Mouse (Mus musculus) heart, adult 18-20 months (tissue): Measurements from ENCODE around the gene Bcl2l13. TPM values are rescaled to one million over a fixed set of nuclear protein-coding genes. Genes with fewer than 3 reads are reported as not detected.
"Not testable (repeated sequence)": the region's sequence is repeated elsewhere in the genome, so short reads cannot be mapped to it uniquely, and the experiment has no call there.

Experiments used
- DNase-seq, 2 experiments: peaks; one replicate each; pipeline ENCODE4 v3.0.0; 2021 to 2022; ENCODE audit warnings: mixed read lengths in 1 of 2
- total RNA-seq, 2 experiments: library from RNA; stranded (reverse); gene quantifications; 2 replicates each; pipeline ENCODE4 v1.2.3; 2021

The Bcl2l13 gene
- total RNA-seq, 2 experiments from 2014 or later, result 78.0 to 86.7 TPM

DNA sequence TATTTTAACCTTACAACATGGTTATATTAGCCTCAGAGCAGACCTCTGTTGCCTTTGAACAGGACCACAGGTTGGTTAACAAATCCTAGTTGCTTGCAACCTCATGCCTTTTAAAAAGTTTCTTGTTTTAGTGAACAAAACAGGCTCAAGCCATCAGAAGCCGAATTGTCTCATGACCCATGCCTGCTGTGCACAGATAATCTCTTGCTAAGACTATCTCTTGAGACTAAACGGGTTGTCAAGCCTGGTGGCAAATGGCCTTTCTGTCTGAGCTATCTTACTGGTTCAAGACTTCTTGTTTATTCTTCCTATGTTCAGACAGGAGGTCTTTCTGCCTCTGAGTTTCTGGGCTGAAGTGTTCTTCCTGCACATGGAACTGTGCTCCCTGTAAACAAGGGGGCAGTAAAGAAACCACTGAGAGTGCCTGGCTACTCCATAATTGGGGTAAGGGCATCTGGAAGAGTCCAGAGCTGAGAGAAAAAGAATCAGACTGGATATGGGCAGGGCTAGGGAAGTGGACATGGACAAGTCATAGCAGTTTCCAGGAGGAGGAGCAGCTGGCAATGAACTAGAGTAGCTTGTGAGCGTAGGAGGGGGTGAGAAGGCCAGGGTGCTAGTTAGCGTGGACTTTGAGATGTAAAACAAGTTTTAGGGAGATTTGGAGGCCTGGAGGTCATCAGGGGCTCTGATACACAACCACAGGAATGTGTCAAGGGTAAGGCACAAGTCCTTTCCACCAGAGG lies 5.0 kb upstream of the Bcl2l13 start:
- DNase-seq, result no peak

DNA sequence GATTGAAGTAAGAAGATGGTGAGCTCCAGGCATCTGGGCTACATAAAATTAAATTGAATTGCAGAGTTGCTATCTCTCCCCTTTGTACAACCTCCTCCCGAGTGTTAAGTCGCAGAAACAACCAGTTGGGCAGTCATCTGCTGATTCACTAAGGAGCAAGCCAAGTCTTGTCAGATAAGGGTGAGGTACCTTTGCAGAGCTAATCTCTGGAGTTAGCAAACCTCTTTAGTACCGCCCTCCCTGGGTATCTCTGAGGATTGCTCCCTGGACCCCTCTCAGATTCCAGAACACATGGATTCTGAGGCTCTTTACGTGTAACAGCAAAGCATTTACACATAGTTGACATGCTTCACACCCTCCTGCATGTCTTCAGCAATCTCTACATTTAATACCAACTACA lies 3.9 kb upstream of the Bcl2l13 start:
- no peak for DNase-seq

DNA sequence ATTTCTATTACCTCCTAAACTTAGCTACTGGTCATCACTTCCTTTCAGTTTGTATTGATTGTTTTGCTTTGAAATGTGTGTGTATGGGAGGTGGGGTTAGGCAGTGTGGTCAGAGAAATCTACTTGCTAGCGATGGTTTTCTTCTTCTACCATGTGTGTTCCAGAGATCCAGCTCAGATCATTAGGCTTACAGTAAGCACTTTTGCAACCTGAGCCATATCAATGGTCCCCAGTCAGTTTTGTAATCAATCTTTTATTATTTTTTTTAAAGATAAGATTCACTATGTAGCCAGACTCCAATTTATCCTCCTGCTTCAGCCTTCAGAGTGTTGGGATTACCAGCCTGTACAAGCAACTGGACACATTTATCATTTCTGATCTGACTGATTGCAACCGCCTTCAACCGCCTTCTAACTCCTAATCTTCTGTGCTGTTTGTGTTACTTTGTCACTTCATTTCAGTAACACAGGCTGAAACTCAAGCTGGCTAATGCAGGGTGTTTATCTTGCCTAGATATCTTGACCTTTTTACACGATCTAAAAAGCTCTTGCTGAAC lies 1.2 kb upstream of the Bcl2l13 start:
- no peak for DNase-seq

DNA sequence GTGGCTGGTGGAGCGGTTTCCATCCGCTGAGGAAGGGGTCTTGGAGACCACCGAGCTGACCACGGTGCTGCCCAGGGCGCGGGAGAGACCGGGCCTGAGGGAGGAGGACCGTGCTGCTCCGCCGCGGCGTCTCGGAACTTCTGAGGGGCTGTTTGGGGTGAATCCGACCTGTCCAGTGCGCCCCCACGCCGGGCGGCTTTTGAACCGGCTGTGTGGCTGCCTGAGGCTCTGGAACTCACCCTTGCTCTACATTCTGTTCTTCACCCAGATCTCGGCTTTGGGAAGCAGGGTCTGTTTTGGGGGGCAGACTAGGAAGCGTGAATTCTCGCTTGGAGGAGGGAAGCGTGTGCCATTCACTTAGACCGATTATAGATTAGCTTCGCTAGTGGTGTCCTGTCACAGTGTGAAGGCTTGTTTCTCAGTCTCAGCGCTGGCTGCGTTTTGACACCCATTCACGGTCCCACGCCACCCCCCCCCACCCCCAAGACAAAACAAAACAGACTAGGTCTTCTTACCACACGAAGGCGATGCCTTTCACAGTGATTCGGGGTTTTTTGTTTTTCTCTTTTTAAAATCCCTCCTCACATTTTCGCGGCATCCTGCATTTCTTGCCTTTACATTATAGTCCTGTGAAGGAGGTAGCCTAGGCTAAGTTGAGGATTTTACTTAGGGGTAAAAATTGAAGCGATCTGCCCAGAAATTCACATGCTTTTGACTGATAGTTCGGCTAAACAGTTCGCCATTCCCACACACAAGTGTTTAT lies 558 bp downstream of the Bcl2l13 start:
- no peak for DNase-seq

DNA sequence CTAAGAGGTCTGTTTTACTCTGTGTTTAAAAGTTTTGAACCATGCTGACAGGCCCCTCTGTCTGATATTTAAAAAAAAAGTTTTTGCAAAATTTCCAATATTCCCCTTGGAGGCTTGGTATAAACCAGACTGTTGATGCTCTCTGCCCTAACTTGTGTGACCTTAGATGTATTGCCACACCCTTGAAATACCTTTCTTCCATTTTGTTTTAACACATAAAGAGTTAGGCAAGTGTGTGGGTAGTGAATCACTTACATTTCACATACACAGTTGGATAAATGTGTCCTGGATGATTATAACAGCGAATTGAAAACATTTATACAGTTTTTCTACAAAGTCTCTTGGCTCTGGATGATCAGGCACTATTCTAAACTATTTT lies 1.1 kb downstream of the Bcl2l13 start:
- DNase-seq, result no peak

DNA sequence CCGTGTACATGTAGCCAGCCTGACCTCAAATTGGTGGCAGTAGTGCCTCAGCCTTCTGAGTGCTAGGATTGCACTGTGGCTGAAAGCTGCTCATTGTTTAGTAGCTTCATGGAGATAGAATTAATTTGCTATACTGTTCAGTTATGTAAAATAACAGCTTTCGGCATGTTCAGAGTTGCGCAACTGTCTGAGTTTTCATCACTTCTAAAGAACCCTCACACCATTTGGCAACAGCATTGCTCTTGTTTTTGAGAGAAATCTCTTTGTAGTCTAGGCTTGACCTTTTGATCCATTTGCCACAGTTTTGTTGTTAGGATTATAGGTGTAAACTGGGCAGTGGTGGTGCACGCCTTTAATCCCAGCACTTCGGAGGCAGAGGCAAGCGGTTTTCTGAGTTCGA lies 4.2 kb downstream of the Bcl2l13 start:
- DNase-seq, result no peak

DNA sequence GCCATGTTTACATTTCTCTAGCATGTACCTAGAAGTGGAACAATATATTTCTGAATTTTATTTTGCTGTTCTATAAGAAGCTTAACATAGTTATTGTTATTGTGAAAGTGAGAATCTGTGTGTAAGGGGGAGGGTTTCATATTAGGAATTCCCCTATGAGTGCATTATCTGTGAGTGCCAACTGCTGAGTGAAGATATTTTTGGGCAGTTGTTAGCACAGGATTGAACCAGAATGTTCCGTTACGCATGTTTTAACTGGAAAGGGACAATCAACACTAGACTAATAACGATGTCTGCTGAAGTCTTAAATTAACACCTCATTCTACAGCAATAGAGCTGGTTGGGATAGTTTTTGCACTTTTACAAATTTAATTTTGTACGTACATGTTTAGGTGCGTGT lies 5.7 kb downstream of the Bcl2l13 start:
- DNase-seq, result peak in 1 of 2 experiments; percentile 26

DNA sequence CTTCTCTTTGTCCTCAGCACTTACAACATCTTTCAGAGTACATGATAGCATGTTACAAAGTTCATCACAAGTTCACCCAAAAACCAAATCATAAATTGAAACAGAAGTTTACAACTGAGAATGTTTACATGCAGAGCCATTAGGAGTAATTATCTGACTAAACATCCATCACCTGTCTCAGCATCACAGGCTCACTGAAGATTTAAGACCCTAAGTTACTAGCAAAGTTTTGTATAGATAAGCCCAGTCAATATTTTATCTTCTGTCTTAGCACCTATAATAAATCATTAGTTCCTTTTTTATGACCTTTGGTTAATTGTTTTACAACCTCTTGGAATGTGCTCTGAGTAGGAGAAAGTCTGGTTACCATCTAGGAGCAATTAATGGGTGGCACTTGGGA lies 14.7 kb downstream of the Bcl2l13 start:
- not testable (repeated sequence) for DNase-seq

DNA sequence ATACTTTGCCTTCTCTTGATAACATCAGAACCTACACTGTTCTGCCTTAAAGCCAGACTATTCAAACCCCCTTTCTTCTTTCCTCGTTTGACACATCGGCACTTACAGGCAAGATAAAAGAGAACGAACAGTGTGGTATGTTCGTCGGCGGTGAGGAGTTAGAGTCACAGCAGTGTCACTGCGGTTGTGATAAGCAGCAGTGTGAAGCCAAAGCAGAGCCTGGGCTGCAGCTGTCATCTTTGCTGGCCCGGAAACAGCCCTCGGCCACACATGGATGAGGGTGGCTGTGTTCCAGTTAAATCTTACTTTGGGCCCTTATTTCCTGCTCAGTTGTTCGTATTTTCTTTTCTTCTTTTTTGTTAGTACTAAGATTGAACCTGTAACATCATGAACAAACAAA lies 18.4 kb downstream of the Bcl2l13 start:
- peak; percentile 49 to 54 for DNase-seq

DNA sequence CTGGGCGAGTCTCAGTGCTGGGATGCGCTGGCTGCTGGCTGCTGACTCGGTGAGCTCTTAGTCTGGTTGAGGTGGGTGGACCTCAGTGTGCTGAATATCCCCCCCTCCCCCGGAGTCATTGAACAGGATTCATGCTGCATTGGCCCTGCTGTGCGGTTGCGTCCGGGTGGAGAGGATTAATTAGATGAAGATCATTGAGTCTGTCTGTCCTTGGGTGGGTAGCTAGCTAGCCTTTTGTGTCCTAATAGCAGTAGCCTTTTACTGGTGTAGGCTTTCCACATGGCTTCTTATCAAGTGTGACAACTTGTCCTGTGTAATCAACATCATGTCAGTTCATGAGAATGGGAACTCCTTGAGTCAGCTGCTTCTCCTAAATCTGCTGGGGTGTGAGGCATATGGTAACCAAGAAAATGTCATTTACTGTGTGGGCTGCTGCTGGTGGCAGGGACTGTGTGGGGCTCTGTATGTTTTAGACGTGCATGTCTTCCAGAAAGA lies 22.3 kb downstream of the Bcl2l13 start:
- DNase-seq, result no peak

DNA sequence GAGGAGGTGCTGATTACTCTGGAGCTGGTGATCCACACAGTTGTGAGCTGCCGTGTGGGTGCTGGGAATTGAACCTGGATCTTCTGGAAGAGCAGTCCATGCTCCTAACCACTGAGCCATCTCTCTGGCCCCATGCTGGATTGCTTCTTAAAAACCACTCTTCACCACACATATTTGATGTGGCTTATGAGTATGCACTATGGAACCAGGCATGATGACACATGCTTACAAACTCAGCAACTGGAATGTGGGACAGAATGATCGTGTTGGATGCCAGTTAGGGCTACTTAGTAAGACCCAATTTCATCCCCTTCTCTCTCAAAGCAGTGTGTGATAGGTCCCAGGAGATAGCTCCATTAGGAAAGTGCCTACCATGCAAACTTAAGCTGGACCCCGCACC lies 24.1 kb downstream of the Bcl2l13 start:
- DNase-seq, result no peak

DNA sequence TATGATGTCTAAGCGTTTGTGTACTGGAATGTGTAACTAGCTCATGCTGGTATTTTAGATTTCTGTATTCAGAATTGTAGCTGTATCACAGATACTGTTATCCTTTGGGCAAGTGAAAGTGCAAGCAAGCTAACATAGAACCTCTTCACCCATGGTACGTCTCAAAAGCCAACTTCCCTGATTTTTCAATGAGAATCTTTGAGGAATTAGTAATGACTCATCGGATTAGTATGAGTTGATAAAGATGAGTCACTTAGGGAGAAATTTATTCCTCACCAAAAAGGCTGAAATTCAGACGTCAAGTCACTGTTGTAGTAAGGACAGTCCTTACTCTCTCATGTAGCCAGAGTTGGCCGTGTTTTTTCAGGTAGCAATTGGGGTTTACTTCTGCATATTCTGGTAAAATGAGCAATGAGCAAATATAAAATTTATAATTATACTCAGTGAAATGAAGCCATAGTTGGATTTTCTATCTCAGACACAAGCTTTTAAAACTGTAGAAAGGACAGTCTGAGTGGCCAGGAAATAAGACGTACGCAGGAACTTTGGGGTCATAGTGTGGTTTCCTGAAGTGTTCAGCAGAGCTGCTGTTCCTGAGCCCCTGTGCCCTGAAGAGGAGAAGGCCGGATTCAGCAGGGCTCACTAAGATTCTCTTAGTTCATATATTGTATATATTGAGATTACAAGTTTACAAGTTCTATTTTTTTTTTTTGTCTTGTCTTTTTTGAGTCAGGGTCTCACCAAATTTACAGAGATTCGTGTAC lies 30.2 kb downstream of the Bcl2l13 start:
- peak in 1 of 2 experiments; percentile 10 for DNase-seq

DNA sequence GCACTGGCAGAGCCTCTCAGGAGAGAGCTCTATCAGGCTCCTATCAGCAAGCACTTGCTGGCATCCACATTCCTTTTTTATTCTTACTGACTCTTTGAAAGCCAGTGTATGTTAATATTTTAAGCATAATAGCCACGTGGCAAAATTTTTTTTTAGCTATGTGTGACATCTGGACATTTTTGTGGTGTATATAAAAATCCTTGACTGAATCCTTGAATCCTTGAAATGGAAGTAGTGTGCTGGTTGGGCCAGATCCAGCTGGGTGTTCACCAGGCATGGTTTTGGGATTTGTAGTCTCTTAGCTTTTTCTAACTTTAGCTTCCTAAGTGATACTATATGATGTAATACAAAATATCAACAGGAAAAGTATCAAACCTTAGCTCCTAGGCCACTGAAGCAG lies 32.8 kb downstream of the Bcl2l13 start:
- no peak for DNase-seq

DNA sequence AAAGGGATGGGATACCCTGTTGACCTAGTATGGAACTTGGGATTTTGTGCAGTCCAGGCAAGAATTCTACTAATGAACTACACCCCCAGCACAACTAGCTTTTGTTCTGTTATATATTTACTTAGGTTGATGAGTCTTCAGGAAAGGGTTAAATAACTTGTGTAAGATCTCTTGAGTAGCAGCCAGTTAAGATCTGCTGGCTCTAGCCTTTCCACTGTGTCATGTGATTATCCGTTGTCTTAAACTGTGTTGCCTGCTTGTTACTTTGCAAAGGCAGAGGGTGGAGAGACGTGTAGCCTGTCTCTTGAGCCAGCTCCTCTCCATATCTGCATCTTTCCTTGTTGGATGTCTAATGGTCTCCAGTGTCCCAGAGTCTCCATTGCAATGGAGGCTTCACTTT lies 35.3 kb downstream of the Bcl2l13 start:
- no peak for DNase-seq

DNA sequence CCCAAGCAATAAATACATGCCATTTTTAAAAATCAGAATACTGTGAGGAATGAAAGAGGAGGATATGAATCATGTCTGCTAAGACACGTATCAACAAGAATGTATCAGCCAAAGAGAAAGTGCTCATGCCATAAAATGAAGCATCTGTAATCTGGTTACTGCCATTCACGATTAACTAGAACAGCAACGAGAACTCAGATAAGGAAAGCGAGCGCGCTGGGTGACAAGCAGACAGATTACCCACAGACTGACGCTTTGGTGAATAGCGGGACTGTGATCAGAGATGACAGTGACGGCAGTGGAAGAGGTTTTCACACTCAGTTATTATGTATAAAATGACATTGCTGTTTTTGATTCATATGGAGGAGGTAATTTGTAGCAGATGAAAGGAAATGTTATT lies 37.9 kb downstream of the Bcl2l13 start:
- DNase-seq, result no peak

DNA sequence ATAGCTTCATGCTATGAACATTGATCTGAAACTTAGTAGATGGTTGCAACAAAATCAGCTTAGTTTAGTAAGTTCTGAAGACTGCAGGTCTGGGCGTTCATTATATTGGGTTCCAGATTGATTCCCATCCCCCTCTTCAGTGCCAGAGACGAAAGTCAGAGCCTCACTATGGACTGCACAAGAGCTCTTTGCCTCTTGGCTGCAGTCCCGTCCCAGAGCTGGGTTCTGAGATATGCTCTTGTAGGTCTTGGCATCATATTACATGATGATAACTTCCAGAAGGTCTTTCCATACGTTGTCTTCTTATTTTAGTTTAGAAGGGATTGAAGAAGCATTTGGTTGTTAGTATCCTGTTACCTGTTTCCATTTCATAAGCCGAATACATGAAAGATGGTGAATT lies 43.0 kb downstream of the Bcl2l13 start:
- peak; percentile 29 to 56 for DNase-seq

DNA sequence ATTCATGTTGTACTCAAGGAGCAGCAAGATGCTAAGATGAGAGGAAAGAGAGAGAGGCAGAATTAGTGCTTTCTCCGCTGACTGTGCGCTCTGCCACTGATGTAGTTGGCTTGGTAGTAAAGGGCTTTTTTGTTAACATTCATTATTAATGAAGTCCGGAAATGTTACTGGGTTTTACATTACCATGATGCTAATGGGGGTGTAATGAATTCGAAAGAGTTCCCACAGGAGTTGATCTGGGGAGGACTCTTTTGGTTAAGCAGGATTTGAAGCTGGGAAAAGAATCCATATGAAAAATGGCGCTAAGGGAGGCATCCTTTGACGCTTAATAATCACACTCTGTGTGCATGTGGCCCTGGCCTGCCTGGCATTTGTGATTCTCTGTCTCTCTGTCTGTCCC lies 48.4 kb downstream of the Bcl2l13 start:
- no peak for DNase-seq

DNA sequence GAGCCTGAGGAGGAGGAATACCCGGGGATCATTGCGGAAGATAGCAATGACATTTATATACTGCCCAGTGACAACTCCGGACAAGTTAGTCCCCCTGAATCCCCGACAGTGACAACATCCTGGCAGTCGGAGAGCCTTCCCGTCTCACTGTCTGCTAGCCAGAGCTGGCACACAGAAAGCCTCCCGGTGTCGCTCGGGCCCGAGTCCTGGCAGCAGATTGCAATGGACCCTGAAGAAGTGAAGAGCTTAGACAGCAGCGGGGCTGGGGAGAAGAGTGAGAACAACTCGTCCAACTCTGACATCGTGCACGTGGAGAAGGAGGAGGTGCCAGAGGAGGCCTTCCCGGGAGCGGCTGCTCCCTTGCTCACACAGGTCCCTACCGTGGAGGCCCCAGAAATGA lies 50.7 kb downstream of the Bcl2l13 start:
- no peak for DNase-seq

DNA sequence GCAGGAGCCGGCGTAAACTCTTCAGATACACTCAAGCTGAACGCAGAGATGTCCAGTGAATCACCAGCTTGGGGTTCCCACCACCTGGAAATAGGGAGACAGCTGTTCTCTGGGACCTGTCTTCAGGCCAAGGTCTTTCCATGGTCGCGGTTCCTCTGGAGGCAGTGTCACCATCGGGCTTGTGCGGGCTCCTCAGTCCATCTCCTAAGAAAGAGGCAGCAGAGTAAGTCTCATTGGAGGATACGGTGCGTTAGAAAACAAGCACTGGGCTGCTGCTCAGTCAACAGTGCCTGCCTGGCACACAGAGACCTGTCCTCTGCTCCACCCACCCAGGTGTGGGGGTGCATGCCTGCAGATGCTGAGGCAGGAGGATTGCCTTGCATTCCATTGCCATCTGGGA lies 58.1 kb downstream of the Bcl2l13 start:
- no peak for DNase-seq

DNA sequence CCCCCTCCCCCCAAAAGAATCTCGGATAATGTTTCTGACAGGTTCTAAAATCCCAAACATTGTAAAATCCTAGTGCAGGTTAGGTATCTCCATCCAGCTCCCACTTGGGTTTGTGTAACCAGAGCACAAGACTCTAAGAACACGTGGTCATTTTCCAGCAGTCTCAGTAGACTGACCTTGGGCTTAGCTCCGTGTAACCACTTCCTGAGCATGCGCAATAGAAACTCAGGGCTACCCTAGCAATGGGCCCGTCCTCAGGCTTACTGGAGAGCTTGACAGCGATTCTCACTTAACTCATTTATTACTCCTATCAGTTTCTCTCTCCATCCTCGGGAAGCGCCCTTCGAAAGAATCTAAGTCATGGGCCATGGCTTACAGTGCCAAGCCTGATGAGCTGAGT lies 58.5 kb downstream of the Bcl2l13 start:
- DNase-seq, result no peak

DNA sequence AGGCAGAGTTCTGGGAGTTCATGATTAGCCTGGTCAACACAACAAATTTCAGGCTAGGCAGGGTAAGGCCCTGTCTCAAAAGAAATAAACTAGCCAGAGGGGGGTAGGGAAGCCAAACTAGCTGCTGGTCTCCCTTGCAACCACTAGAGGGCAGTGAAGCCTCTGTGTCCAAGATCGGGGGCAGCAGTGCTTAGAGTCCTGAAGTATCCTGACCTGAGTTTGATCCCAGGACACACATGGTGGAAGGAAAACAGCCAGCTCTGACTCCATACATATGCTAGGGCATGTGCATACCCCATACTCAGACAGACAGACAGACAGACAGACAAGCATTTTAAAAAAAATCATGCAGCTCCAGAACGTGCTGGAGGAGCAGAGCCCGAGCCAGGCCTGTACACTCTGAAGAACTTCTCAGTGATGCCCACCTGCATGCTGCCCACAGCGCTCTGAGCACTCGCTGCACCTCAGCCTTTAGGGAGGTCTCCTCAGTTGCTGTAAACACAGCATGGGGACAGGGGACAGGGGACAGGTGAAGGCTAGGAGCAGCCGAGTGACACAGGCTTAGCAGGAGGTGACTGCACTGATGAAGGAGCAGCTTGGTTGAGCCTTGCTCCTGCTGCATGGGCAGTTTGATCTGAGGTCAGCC lies 62.3 kb downstream of the Bcl2l13 start:
- peak; percentile 49 to 64 for DNase-seq
